Mouse (Mus musculus): ENCODE measurements around the gene R3hdm2. TPM values are rescaled to one million over a fixed set of nuclear protein-coding genes. Genes with fewer than 3 reads are reported as not detected.

R3hdm2 gene
- 57.7 and 58.8 TPM in 2 replicates for polyA plus RNA-seq (2015; fragmentation: Nextera tagmentation; extraction: Ambion mirVana)

- Histone ChIP-seq H3K4me2 (peak within 1 kb of the TSS; percentile 66), H3K27ac (peak within 1 kb of the TSS; percentile 95), H3K9ac (peak within 1 kb of the TSS; percentile 85), H3K36me3 (peaks cover 6% of the 10 kb centered on the region; the same call in 1 of the 2 replicates), H3K4me1 (peaks cover 18% of the 10 kb centered on the region), H3K27me3 (no peaks in the 10 kb centered on the region), H3K4me3 (peak within 1 kb of the TSS; percentile 70), H3K9me3 (no peaks in the 10 kb centered on the region)
- peak; percentile 96 for ATAC-seq (ENCODE audit: insufficient number of reproducible peaks, insufficient read depth, low FRiP score, low TSS enrichment, low read depth)
- under 1% methylated on average over 40 of the region's 53 CpGs for WGBS
Measured at GRCm38 (mm10) chr10:127380251-127380691, at the start of gene R3hdm2. TSS of gene R3hdm2 (plus strand) at chr10:127380327.

GRCm38 (mm10) chr10:127332211-127332874 is 47.8 kb upstream of the R3hdm2 start:
- no peak overlapping the region for H3K9ac ChIP-seq
- H3K27me3 ChIP-seq: peaks cover 48% of the 10 kb centered on the region
- WGBS: 34% methylated on average over 31 of the region's 31 CpGs
- H3K4me3 ChIP-seq: no peak overlapping the region
- no peaks in the 10 kb centered on the region for H3K9me3 ChIP-seq
- H3K36me3 ChIP-seq: peaks cover 73% of the 10 kb centered on the region
- no peak for ATAC-seq (ENCODE audit: insufficient number of reproducible peaks, insufficient read depth, low FRiP score, low TSS enrichment, low read depth)
- no peak overlapping the region for H3K27ac ChIP-seq
- peaks cover 10% of the 10 kb centered on the region; the same call in 1 of the 2 replicates for H3K4me1 ChIP-seq
- 0 out of 2 replicates have a peak overlapping the region, but pooled peaks have one; percentile 20 for H3K4me2 ChIP-seq

GRCm38 (mm10) chr10:127333152-127333551 is 47.0 kb upstream of the R3hdm2 start:
- Histone ChIP-seq H3K9me3 (no peaks in the 10 kb centered on the region), H3K27me3 (peaks cover 40% of the 10 kb centered on the region), H3K27ac (no peak overlapping the region), H3K9ac (no peak overlapping the region), H3K4me2 (no peak overlapping the region), H3K4me3 (no peak overlapping the region), H3K36me3 (peaks cover 76% of the 10 kb centered on the region), H3K4me1 (peaks cover 10% of the 10 kb centered on the region; the same call in 1 of the 2 replicates)
- no peak for ATAC-seq (ENCODE audit: insufficient number of reproducible peaks, insufficient read depth, low FRiP score, low TSS enrichment, low read depth)
- 63% methylated on average over 5 of the region's 5 CpGs for whole genome bisulfite sequencing

- no peak overlapping the region for H3K27ac ChIP-seq
- 64% methylated on average over 1 of the region's 1 CpGs for WGBS
- H3K4me2 ChIP-seq: no peak overlapping the region
- no peak overlapping the region for H3K4me3 ChIP-seq
- no peak overlapping the region for H3K9ac ChIP-seq
- H3K4me1 ChIP-seq: peaks cover 20% of the 10 kb centered on the region
- H3K36me3 ChIP-seq: peaks cover 71% of the 10 kb centered on the region
- no peak for ATAC-seq (ENCODE audit: insufficient number of reproducible peaks, insufficient read depth, low FRiP score, low TSS enrichment, low read depth)
- no peaks in the 10 kb centered on the region for H3K9me3 ChIP-seq
- H3K27me3 ChIP-seq: peaks cover 19% of the 10 kb centered on the region
Measured at GRCm38 (mm10) chr10:127335271-127335670, 44.9 kb upstream of the R3hdm2 start.

GRCm38 (mm10) chr10:127336952-127337351 is 43.2 kb upstream of the R3hdm2 start:
- H3K4me2 ChIP-seq: no peak overlapping the region
- H3K9ac ChIP-seq: no peak overlapping the region
- peaks cover 3% of the 10 kb centered on the region for H3K27me3 ChIP-seq
- no peak overlapping the region for H3K27ac ChIP-seq
- H3K9me3 ChIP-seq: no peaks in the 10 kb centered on the region
- H3K4me3 ChIP-seq: no peak overlapping the region
- ATAC-seq (ENCODE audit: insufficient number of reproducible peaks, insufficient read depth, low FRiP score, low TSS enrichment, low read depth): no peak
- peaks cover 25% of the 10 kb centered on the region for H3K4me1 ChIP-seq
- WGBS: 77% methylated on average over 5 of the region's 5 CpGs
- peaks cover 55% of the 10 kb centered on the region for H3K36me3 ChIP-seq

GRCm38 (mm10) chr10:127337536-127338099 is 42.5 kb upstream of the R3hdm2 start:
- peaks cover 32% of the 10 kb centered on the region for H3K4me1 ChIP-seq
- no peak overlapping the region for H3K9ac ChIP-seq
- H3K36me3 ChIP-seq: peaks cover 49% of the 10 kb centered on the region
- H3K27me3 ChIP-seq: no peaks in the 10 kb centered on the region; the same call in 1 of the 2 replicates
- 78% methylated on average over 6 of the region's 6 CpGs for WGBS
- H3K4me3 ChIP-seq: no peak overlapping the region
- no peak for ATAC-seq (ENCODE audit: insufficient number of reproducible peaks, insufficient read depth, low FRiP score, low TSS enrichment, low read depth)
- H3K27ac ChIP-seq: no peak overlapping the region
- H3K9me3 ChIP-seq: no peaks in the 10 kb centered on the region
- no peak overlapping the region for H3K4me2 ChIP-seq

DNA sequence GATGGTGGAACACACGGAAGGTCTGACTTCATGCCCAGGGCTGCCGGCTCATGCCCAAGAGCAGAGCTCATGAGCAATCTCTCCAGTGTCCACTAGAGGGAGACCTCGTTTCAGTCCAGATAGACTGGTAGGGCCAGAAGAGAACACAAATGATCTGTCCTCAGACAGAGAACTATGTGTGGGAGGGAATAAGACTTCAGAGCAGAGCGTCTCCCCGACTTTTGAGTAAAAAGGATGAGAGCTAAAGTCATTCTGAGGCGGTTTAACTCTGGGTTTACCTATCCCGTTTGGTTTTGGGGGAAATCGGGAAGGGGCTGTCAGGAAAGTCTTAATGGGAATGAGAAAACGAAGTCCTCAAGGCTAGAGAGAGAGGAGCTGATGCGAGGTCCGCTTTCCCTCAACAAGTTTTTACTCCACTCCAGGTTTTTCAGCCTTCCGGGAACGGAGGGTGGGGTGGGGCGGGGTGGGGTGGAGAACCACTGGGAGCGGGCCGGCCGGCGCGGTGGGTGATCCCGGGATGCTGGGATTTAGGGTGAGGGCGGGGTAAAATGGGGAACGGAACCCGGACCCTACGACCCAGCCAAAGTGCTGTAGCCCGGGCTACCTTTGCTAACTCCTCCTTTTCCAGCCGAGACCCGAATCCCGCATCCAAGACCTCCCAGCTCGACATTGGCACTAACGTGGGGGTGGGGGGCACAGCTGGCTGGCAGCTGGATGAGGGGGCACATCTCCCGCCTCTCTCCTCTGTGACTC is 41.0 kb upstream of the R3hdm2 start:
- WGBS: 0% methylated on average over 31 of the region's 31 CpGs

GRCm38 (mm10) chr10:127339683-127340576 is 40.2 kb upstream of the R3hdm2 start:
- Histone ChIP-seq H3K9me3 (peaks cover 2% of the 10 kb centered on the region; the same call in 1 of the 2 replicates), H3K27me3 (no peaks in the 10 kb centered on the region), H3K4me3 (peak overlapping the region; percentile 60), H3K9ac (peak overlapping the region; percentile 76), H3K27ac (peak overlapping the region; percentile 97), H3K4me1 (peaks cover 33% of the 10 kb centered on the region), H3K4me2 (peak overlapping the region; percentile 85), H3K36me3 (peaks cover 26% of the 10 kb centered on the region)
- ATAC-seq (ENCODE audit: insufficient number of reproducible peaks, insufficient read depth, low FRiP score, low TSS enrichment, low read depth): peak; percentile 45
- WGBS: under 1% methylated on average over 40 of the region's 42 CpGs

More for the DNA sequence above, 41.0 kb upstream of the R3hdm2 start:
- H3K27ac ChIP-seq: peak overlapping the region; percentile 97
- H3K9ac ChIP-seq: peak overlapping the region; percentile 76
- H3K27me3 ChIP-seq: no peaks in the 10 kb centered on the region
- H3K4me1 ChIP-seq: peaks cover 33% of the 10 kb centered on the region
- peak overlapping the region; percentile 60 for H3K4me3 ChIP-seq
- peak overlapping the region; percentile 85 for H3K4me2 ChIP-seq
- H3K36me3 ChIP-seq: peaks cover 34% of the 10 kb centered on the region
- peak; percentile 63 for ATAC-seq (ENCODE audit: insufficient number of reproducible peaks, insufficient read depth, low FRiP score, low TSS enrichment, low read depth)
- no peaks in the 10 kb centered on the region for H3K9me3 ChIP-seq

DNA sequence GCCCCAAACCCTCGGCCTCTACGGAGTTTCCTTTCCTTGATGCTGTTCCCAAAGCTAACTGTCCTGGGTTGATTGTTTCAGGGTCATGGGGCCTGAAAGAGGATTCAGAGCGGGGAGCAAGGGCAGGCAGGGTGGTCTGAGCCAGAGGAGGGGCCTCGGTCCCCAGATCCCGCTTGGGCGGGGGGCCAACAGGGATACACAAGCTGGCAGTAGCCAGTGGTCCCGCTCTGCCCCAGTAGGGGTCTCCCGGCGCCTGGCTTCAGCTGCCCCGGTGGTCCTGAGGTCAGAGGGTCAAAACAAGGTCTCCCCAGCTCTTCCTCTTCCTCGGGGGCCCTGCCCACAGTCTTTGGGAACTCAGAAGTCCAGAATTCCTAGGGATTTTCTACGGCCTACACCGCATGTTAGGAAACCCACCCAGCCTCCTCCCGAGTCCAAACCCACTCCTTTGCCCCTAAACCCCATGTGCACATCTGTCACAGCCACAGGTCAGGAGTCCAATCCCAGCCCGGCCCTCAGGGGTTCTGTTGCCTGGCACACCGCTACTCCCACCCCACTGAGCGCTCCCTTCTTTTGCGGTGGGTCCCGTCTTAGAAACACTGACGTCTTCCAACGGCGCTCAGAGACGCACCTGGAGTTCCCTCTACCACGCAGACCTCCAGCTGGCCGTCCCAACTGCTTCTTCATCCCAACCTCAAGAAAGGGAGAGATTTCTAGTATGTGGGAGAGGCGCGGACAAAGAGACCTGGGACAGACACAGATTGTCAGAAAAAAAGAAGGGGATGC is 39.4 kb upstream of the R3hdm2 start:
- peak overlapping the region; percentile 85 for H3K4me2 ChIP-seq
- no peaks in the 10 kb centered on the region for H3K27me3 ChIP-seq
- peaks cover 19% of the 10 kb centered on the region for H3K36me3 ChIP-seq
- peak overlapping the region; percentile 60 for H3K4me3 ChIP-seq
- peak overlapping the region; percentile 97 for H3K27ac ChIP-seq
- peaks cover 33% of the 10 kb centered on the region for H3K4me1 ChIP-seq
- H3K9ac ChIP-seq: peak overlapping the region; percentile 76
- ATAC-seq (ENCODE audit: insufficient number of reproducible peaks, insufficient read depth, low FRiP score, low TSS enrichment, low read depth): no peak
- WGBS: 0% methylated on average over 27 of the region's 27 CpGs
- peaks cover 4% of the 10 kb centered on the region; the same call in 1 of the 2 replicates for H3K9me3 ChIP-seq

DNA sequence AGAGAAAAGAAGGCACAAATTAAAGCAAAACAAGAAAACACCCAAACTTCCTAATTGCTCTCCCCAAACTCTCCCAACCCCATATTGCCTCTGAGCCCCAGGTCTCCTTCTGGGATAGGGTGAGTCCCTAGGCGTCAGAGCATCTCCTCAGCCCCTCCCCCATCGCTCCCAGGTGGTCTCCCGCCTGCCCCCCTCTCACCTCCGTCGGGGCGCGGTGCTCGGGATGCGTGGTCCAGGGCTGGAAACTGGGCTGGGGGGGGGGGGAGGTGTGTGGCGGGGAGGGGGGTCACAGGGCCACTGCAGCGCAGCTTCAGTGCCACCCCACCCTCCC is 38.8 kb upstream of the R3hdm2 start:
- H3K27me3 ChIP-seq: no peaks in the 10 kb centered on the region
- H3K4me2 ChIP-seq: peak overlapping the region; percentile 85
- H3K4me1 ChIP-seq: peaks cover 33% of the 10 kb centered on the region
- ATAC-seq (ENCODE audit: insufficient number of reproducible peaks, insufficient read depth, low FRiP score, low TSS enrichment, low read depth): no peak
- 1% methylated on average over 10 of the region's 11 CpGs for WGBS
- H3K27ac ChIP-seq: peak overlapping the region; percentile 97
- H3K9me3 ChIP-seq: peaks cover 4% of the 10 kb centered on the region; the same call in 1 of the 2 replicates
- peak overlapping the region; percentile 76 for H3K9ac ChIP-seq
- H3K4me3 ChIP-seq: peak overlapping the region; percentile 60
- H3K36me3 ChIP-seq: peaks cover 13% of the 10 kb centered on the region

Measured in embryonic facial prominence, embryonic 13.5 days (tissue).